Mouse (Mus musculus): ENCODE measurements around the gene Ranbp1.

Ranbp1 gene

GRCm38 (mm10) chr16:18234671-18235388 is 13.7 kb downstream of the Ranbp1 start, which contains the start of gene Zdhhc8:
TSS of gene Zdhhc8 (minus strand) at chr16:18235136.
- no peak for DNase-seq (ENCODE audit: low read depth, low spot score)

GRCm38 (mm10) chr16:18233919-18234670 is 14.4 kb downstream of the Ranbp1 start:
- DNase-seq (ENCODE audit: low read depth, low spot score): no peak

GRCm38 (mm10) chr16:18233451-18233850 is 15.1 kb downstream of the Ranbp1 start:
- DNase-seq (ENCODE audit: low read depth, low spot score): no peak

- DNase-seq (ENCODE audit: low read depth, low spot score): no peak
Observed at GRCm38 (mm10) chr16:18231451-18231850, 17.1 kb downstream of the Ranbp1 start.

- DNase-seq (ENCODE audit: low read depth, low spot score): no peak
Observed at GRCm38 (mm10) chr16:18231047-18231446, 17.5 kb downstream of the Ranbp1 start.

GRCm38 (mm10) chr16:18230617-18231016 is 17.9 kb downstream of the Ranbp1 start:
- no peak for DNase-seq (ENCODE audit: low read depth, low spot score)

GRCm38 (mm10) chr16:18229622-18230021 is 18.9 kb downstream of the Ranbp1 start:
- no peak for DNase-seq (ENCODE audit: low read depth, low spot score)

- DNase-seq (ENCODE audit: low read depth, low spot score): no peak
Observed at GRCm38 (mm10) chr16:18228856-18229255, 19.7 kb downstream of the Ranbp1 start.

GRCm38 (mm10) chr16:18227897-18228422 is 20.6 kb downstream of the Ranbp1 start:
- DNase-seq (ENCODE audit: low read depth, low spot score): no peak

- DNase-seq (ENCODE audit: low read depth, low spot score): no peak
Observed at GRCm38 (mm10) chr16:18227187-18227586, 21.3 kb downstream of the Ranbp1 start.

GRCm38 (mm10) chr16:18222188-18222587 is 26.3 kb downstream of the Ranbp1 start:
- DNase-seq (ENCODE audit: low read depth, low spot score): no peak

- no peak for DNase-seq (ENCODE audit: low read depth, low spot score)
Observed at GRCm38 (mm10) chr16:18221543-18221898, 27.0 kb downstream of the Ranbp1 start.

GRCm38 (mm10) chr16:18220856-18221542 is 27.5 kb downstream of the Ranbp1 start:
- no peak for DNase-seq (ENCODE audit: low read depth, low spot score)

- no peak for DNase-seq (ENCODE audit: low read depth, low spot score)
Observed at GRCm38 (mm10) chr16:18220001-18220400, 28.5 kb downstream of the Ranbp1 start.

- DNase-seq (ENCODE audit: low read depth, low spot score): no peak
Observed at GRCm38 (mm10) chr16:18218580-18218996, 29.9 kb downstream of the Ranbp1 start.

- no peak for DNase-seq (ENCODE audit: low read depth, low spot score)
Observed at GRCm38 (mm10) chr16:18217579-18217978, 31.0 kb downstream of the Ranbp1 start, which contains the start of gene Ccdc188. TSS of gene Ccdc188 (plus strand) at chr16:18217879.

GRCm38 (mm10) chr16:18214858-18215257 is 33.7 kb downstream of the Ranbp1 start:
- no peak for DNase-seq (ENCODE audit: low read depth, low spot score)

- no peak for DNase-seq (ENCODE audit: low read depth, low spot score)
Observed at GRCm38 (mm10) chr16:18213689-18214088, 34.8 kb downstream of the Ranbp1 start.

- DNase-seq (ENCODE audit: low read depth, low spot score): peak; percentile 49
Observed at GRCm38 (mm10) chr16:18211417-18212171, 36.9 kb downstream of the Ranbp1 start.

- no peak for DNase-seq (ENCODE audit: low read depth, low spot score)
Observed at GRCm38 (mm10) chr16:18210701-18211416, 37.7 kb downstream of the Ranbp1 start.
